ENCODE assay signal across 21 mouse cellular contexts in the genomic region with DNA sequence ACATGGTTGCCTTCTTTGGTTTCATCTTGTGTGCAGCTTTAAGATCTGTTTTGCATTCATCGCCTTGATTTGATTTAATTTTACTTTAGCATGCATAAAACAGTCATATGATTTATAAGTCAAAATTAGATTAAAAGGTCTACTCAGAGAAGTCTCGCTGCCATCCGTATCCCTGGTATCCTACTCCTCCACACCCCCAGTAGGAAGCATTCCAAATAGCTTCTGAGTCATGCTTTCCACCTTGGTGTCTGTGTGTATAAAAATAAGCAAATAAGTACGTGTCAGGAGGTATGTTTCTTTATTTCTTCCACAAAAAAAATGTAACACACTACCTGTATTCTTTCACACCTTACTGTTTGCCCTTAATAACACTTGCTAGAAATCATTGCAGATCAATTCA. TPM values are rescaled to one million over a fixed set of nuclear protein-coding genes. Genes with fewer than 3 reads are reported as not detected.
A peak's percentile ranks its signal among the peaks of the same experiment; 100 is the strongest.
DNase-seq lines count a peak whose midpoint lies in the region; ATAC-seq lines count a peak whose summit lies in the region.
"Had no signal": no experiment of that assay in that cellular context is flagged by ENCODE, and none has a peak within 500 bp of the region (broad histone marks: within the 10 kb centered on the region; RNA-seq: fewer than 3 reads in every experiment).

No protein-coding gene starts in this region.

- no peak overlapping the region for H3K27ac ChIP-seq in embryonic facial prominence, embryonic 10.5 days (replicated peaks)
- H3K27ac ChIP-seq: embryonic facial prominence, embryonic 12.5 days; forebrain, embryonic 12.5 days had no signal

- H3K4me3 ChIP-seq in embryonic facial prominence, embryonic 10.5 days = no peak overlapping the region
- H3K4me3 ChIP-seq: embryonic facial prominence, embryonic 12.5 days; forebrain, embryonic 12.5 days had no signal

- H3K36me3 ChIP-seq in embryonic facial prominence, embryonic 10.5 days (replicated peaks) = no peaks in the 10 kb centered on the region
- H3K36me3 ChIP-seq: embryonic facial prominence, embryonic 12.5 days; forebrain, embryonic 12.5 days; G1E had no signal

- peak; percentile 70 for ATAC-seq in frontal cortex, adult (ENCODE audit: low TSS enrichment)
- ATAC-seq: CD4-positive, CD25-positive, alpha-beta regulatory T cell, adult 4 months; forebrain, embryonic 14.5 days; forebrain, embryonic 16.5 days had no signal

- no peaks in the 10 kb centered on the region for H3K9me3 ChIP-seq in embryonic facial prominence, embryonic 10.5 days
- H3K9me3 ChIP-seq: embryonic facial prominence, embryonic 12.5 days; forebrain, embryonic 12.5 days; G1E had no signal

- WGBS in embryonic facial prominence, embryonic 10.5 days = 91% methylated on average over 4 of the region's 4 CpGs

- H3K4me1 ChIP-seq in embryonic facial prominence, embryonic 10.5 days = no peaks in the 10 kb centered on the region
- H3K4me1 ChIP-seq: embryonic facial prominence, embryonic 12.5 days; forebrain, embryonic 12.5 days had no signal

- 0 out of 2 replicates have a peak, but pooled peaks cover 7% of the 10 kb centered on the region for H3K27me3 ChIP-seq in embryonic facial prominence, embryonic 10.5 days (replicated peaks; ENCODE audit: low read depth, poor library complexity, severe bottlenecking)
- H3K27me3 ChIP-seq: embryonic facial prominence, embryonic 12.5 days; forebrain, embryonic 12.5 days had no signal

- DNase-seq in frontal cortex, postnatal 25 days (ENCODE audit: low spot score in 2 of 2) = no peak
- peak; percentile 17 for DNase-seq in NIH3T3 (ENCODE audit: low read depth)
- no peak for DNase-seq in cerebellum, adult 11-12 months
- DNase-seq in embryonic facial prominence, embryonic 10.5 days (ENCODE audit: low spot score) = no peak
- DNase-seq: adrenal gland, adult 2 months; adrenal gland, postnatal 10 days; adrenal gland, postnatal 25 days; B cell, adult 2 months; cerebellum, adult 18-20 months; cerebellum, adult 8-10 months; cerebellum, adult 9-11 months; cerebellum, postnatal 14 days; cerebellum, postnatal 36 days; embryo, embryonic 11 days had no signal

RNA-seq across cellular contexts. Expression of a gene that starts 45.0 kb away (rescaled TPM):
- 2.3 and 2.8 TPM in 2 replicates for polyA plus RNA-seq in embryonic facial prominence, embryonic 10.5 days (2016; fragmentation: Nextera tagmentation; extraction: Ambion mirVana)
- polyA plus RNA-seq: G1E had no signal
